Mouse (Mus musculus): ENCODE data around the gene Rasef.

DNA sequence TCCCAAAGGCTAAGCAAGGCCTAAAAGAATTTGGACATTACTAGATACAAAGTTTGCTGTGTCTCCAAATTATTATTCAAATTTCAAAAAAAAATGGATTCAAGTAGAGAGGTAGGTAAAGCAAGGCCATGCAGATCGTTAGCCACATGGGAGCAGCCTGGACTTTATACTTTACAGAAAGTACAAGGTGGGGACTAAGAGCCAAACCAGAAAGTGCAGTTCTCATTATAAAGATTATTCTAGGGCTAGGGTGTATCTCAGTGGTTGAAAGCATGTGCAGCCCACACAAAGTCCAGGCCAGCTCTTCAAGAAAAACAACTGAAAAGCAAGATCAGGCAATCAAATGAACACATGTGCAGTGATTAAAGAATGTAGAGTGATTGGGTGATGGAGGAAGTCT, 72.0 kb downstream of the Rasef start:
- TF ChIP-seq GATA1 (IDR thresholded peaks at IDR 0.05; ENCODE audit: low read length) = no peak
- no peak for TF ChIP-seq TAL1 (IDR thresholded peaks at IDR 0.05; ENCODE audit: low read length)
